Mouse (Mus musculus) kidney, postnatal 0 days (tissue): ENCODE measurements around the gene Aph1a. TPM values are rescaled to one million over a fixed set of nuclear protein-coding genes. Genes with fewer than 3 reads are reported as not detected.

Source experiments
- ATAC-seq: fragments of 200-750 bp; cut with Nextera tagmentation; replicated peaks from 2 replicates; pipeline ENCODE4 v1.8.0; 2017; ENCODE audit warnings: low read depth, moderate number of reproducible peaks, moderate TSS enrichment, moderate library complexity; ENCODE audit not compliant: low FRiP score
- DNase-seq: peaks from one replicate; pipeline ENCODE4 v3.0.0-alpha.2; 2016; ENCODE audit warnings: low spot score
- H3K27ac ChIP-seq: fragments of 300-500 bp; sonication (generic); 2 replicates; pipeline ENCODE4 v1.5.1; 2014; ENCODE audit warnings: mild to moderate bottlenecking
- H3K27me3 ChIP-seq: fragments of 300-500 bp; sonication (generic); 2 replicates; pipeline ENCODE4 v1.6.1; 2014; ENCODE audit warnings: low read length, mixed read lengths; ENCODE audit not compliant: insufficient read depth
- H3K36me3 ChIP-seq: fragments of 300-500 bp; sonication (generic); 2 replicates; pipeline ENCODE4 v1.6.1; 2014; ENCODE audit warnings: low read length, mixed read lengths; ENCODE audit not compliant: insufficient read depth
- H3K4me1 ChIP-seq: fragments of 300-500 bp; sonication (generic); replicated peaks from 2 replicates; pipeline ENCODE4 v1.6.1; 2014; ENCODE audit warnings: antibody characterized with exemption, low read length, mixed read lengths; ENCODE audit not compliant: insufficient read depth
- H3K4me2 ChIP-seq: fragments of 300-500 bp; sonication (generic); 2 replicates; pipeline ENCODE4 v1.6.1; 2014; ENCODE audit warnings: mild to moderate bottlenecking, low read length, moderate library complexity, mixed read lengths
- H3K4me3 ChIP-seq: fragments of 300-500 bp; sonication (generic); replicated peaks from 2 replicates; pipeline ENCODE4 v1.5.1; 2014; ENCODE audit warnings: low read depth, low read length
- H3K9ac ChIP-seq: fragments of 300-500 bp; sonication (generic); 2 replicates; pipeline ENCODE4 v1.6.1; 2014; ENCODE audit warnings: low read depth, low read length
- H3K9me3 ChIP-seq: fragments of 300-500 bp; sonication (generic); replicated peaks from 2 replicates; pipeline ENCODE4 v1.6.1; 2016; ENCODE audit warnings: low read length, inconsistent platforms, mixed read lengths
- CTCF ChIP-seq: IDR thresholded peaks from 2 replicates; pipeline ENCODE4 v1.5.1; 2016; ENCODE audit warnings: antibody characterized with exemption, low read depth, mild to moderate bottlenecking, moderate library complexity
- WGBS: fragments of 180-500 bp; shearing (Covaris S2); extraction: QIAGEN DNeasy Blood & Tissue Kit; methylation state at CpG from one replicate; pipeline ENCODE4 v1.1.7; 2014; 5-methylcytosine and 5-hydroxymethylcytosine counted together
- polyA plus RNA-seq: library from polyadenylated mRNA; unstranded; fragments of >200 nt; fragmentation: Nextera tagmentation; extraction: Ambion mirVana; gene quantifications from 2 replicates; pipeline ENCODE4 v1.2.1, GENCODE M21; 2015

The Aph1a gene
- polyA plus RNA-seq, 1 experiment from 2014 or later, result 48.7 TPM

GRCm38 (mm10) chr3:95860323-95860722 is 33.4 kb upstream of the Aph1a start:
- Histone ChIP-seq H3K27ac (no peak overlapping the region), H3K27me3 (no peaks in the 10 kb centered on the region), H3K4me3 (no peak overlapping the region), H3K9me3 (no peaks in the 10 kb centered on the region), H3K4me2 (no peak overlapping the region), H3K9ac (no peak overlapping the region), H3K36me3 (0 out of 2 replicates have a peak, but pooled peaks cover under 1% of the 10 kb centered on the region), H3K4me1 (no peaks in the 10 kb centered on the region)
- peak; percentile 54 for TF ChIP-seq CTCF
- 81% methylated on average over 3 of the region's 3 CpGs for WGBS
- ATAC-seq (no peak), DNase-seq (peak; percentile 16)

DNA sequence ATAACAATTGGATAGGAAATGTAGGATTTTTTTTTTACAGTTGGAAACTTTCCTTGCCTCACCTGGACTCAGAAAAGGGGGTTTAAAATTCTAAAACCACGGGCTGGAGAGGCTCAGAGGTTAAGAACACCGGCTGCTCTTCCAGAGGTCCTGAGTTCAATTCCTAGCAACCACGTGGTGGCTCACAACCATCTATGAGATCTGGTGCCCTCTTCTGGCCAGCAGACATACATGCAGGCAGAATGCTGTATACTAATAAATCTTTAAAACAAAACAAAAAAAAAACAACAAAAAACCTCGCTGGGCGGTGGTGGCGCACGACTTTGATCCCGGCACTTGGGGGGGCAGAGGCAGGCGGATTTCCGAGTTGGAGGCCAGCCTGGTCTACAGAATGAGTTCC is 32.6 kb upstream of the Aph1a start:
- Histone ChIP-seq H3K4me2 (no peak overlapping the region), H3K9ac (no peak overlapping the region), H3K27me3 (no peaks in the 10 kb centered on the region), H3K36me3 (0 out of 2 replicates have a peak, but pooled peaks cover 10% of the 10 kb centered on the region), H3K27ac (no peak overlapping the region), H3K4me3 (no peak overlapping the region), H3K4me1 (no peaks in the 10 kb centered on the region), H3K9me3 (no peaks in the 10 kb centered on the region)
- 78% methylated on average over 10 of the region's 10 CpGs for WGBS
- TF ChIP-seq CTCF, result peak; percentile 66
- ATAC-seq (no peak), DNase-seq (peak; percentile 19)

DNA sequence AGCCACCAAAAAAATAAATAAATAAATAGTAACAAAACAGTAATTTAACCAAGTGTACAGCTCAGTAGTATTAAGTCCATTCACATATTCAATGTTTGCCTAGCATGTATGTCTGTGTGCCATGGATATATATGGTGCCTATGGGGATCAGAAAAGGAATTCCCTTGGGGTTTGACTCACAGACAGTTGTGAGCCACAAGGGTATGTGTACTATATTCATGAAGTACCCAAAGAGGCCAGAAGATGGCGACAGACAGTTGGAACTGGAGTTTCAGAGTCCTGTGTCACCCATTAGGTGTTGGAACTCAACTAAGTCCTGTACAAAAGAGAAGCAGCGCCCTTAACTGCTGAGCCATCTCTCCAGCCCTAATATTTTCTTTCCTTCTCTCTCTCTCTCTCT is 32.0 kb upstream of the Aph1a start:
- H3K36me3 ChIP-seq, result 0 out of 2 replicates have a peak, but pooled peaks cover 10% of the 10 kb centered on the region
- no peaks in the 10 kb centered on the region for H3K9me3 ChIP-seq
- DNase-seq, result peak; percentile 89
- TF ChIP-seq CTCF, result peak; percentile 91
- no peak overlapping the region for H3K27ac ChIP-seq
- no peaks in the 10 kb centered on the region for H3K4me1 ChIP-seq
- ATAC-seq, result peak; percentile 68; the same call in 1 of the 2 replicates
- WGBS, result 45% methylated on average over 2 of the region's 2 CpGs
- no peak overlapping the region for H3K4me2 ChIP-seq
- no peak overlapping the region for H3K9ac ChIP-seq
- H3K27me3 ChIP-seq, result no peaks in the 10 kb centered on the region
- H3K4me3 ChIP-seq, result no peak overlapping the region

- Histone ChIP-seq H3K9ac (no peak overlapping the region), H3K4me1 (no peaks in the 10 kb centered on the region), H3K4me3 (no peak overlapping the region), H3K36me3 (peaks cover 12% of the 10 kb centered on the region; the same call in 1 of the 2 replicates), H3K27me3 (no peaks in the 10 kb centered on the region), H3K27ac (no peak overlapping the region), H3K4me2 (no peak overlapping the region), H3K9me3 (no peaks in the 10 kb centered on the region)
- DNase-seq (no peak), ATAC-seq (no peak)
- no peak for TF ChIP-seq CTCF
- WGBS, result 65% methylated on average over 7 of the region's 7 CpGs
Measured at GRCm38 (mm10) chr3:95863578-95863977, 30.2 kb upstream of the Aph1a start.

DNA sequence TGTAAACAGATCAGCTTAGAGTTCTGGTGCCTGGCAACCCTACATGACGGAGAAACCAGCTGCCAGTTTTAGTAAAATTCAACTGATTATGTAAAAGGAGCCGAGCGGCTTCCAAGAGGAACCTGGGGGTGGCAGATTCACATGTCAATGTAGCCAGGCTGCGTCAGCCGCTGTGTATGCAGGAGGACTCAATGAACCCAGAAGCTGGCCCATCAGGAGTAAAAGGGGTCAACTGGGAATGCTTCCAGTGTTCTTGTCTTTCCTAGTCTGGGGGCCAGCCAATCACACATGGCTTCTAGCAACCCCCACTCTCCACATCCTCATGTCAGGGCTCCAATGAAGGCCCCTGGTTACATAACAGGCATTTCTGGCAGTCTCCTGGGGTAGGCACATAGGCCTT is 28.7 kb upstream of the Aph1a start:
- peaks cover 19% of the 10 kb centered on the region; the same call in 1 of the 2 replicates for H3K36me3 ChIP-seq
- H3K27me3 ChIP-seq, result no peaks in the 10 kb centered on the region
- no peaks in the 10 kb centered on the region for H3K9me3 ChIP-seq
- no peak overlapping the region for H3K4me3 ChIP-seq
- H3K4me2 ChIP-seq, result no peak overlapping the region
- H3K27ac ChIP-seq, result no peak overlapping the region
- H3K4me1 ChIP-seq, result no peaks in the 10 kb centered on the region
- H3K9ac ChIP-seq, result no peak overlapping the region
- 69% methylated on average over 5 of the region's 5 CpGs for WGBS
- no peak for ATAC-seq
- DNase-seq, result no peak
- TF ChIP-seq CTCF, result no peak

DNA sequence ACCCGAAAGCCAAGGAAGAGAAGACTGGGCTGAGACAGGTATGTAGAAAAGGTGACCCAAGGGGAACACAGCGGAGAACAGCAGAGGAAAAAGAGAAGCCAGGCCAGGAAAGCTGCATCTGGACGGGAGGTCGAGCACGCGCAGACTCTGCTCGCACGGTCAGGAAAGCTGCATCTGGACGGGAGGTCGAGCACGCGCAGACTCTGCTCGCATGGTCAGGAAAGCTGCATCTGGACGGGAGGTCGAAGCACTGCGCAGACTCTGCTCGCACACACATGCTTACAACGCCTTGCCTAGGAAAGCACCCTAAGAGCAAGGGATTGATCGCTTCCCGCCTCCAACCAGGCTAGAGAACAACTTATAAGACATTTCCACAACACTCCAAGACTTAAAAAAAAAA is 28.2 kb upstream of the Aph1a start:
- ATAC-seq, result no peak
- H3K9ac ChIP-seq, result no peak overlapping the region
- no peak overlapping the region for H3K4me3 ChIP-seq
- 92% methylated on average over 20 of the region's 20 CpGs for WGBS
- peaks cover 19% of the 10 kb centered on the region; the same call in 1 of the 2 replicates for H3K36me3 ChIP-seq
- no peak overlapping the region for H3K27ac ChIP-seq
- no peaks in the 10 kb centered on the region for H3K9me3 ChIP-seq
- DNase-seq, result no peak
- no peak overlapping the region for H3K4me2 ChIP-seq
- no peaks in the 10 kb centered on the region for H3K27me3 ChIP-seq
- no peaks in the 10 kb centered on the region for H3K4me1 ChIP-seq
- no peak for TF ChIP-seq CTCF

GRCm38 (mm10) chr3:95866071-95866470 is 27.7 kb upstream of the Aph1a start:
- no peak overlapping the region for H3K9ac ChIP-seq
- H3K27ac ChIP-seq, result no peak overlapping the region
- H3K4me2 ChIP-seq, result no peak overlapping the region
- peaks cover 19% of the 10 kb centered on the region; the same call in 1 of the 2 replicates for H3K36me3 ChIP-seq
- H3K9me3 ChIP-seq, result no peaks in the 10 kb centered on the region
- TF ChIP-seq CTCF, result no peak
- H3K27me3 ChIP-seq, result no peaks in the 10 kb centered on the region
- no peak overlapping the region for H3K4me3 ChIP-seq
- no peak for DNase-seq
- 89% methylated on average over 5 of the region's 5 CpGs for WGBS
- no peak for ATAC-seq
- H3K4me1 ChIP-seq, result no peaks in the 10 kb centered on the region
